20 mouse cellular contexts compared by ENCODE assay signal in the genomic region with DNA sequence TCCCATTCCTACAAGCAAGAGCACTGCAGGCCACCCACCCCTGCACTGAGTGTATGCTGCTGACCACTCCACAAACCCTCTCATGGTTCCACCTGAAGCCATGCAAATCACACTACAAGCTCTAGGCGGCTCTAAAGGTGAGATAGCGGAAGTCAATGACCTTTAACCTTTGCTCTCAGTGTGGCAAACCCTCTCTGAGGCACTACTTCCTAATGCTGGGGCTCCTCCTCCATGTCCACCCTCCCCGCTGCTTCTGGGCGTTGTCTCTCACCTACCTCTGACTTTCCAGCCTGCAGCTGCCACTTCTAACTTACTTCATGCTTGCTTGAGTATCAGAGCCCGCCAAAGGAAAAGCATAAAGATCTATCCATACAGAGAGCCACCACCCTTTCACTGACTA. TPM values are rescaled to one million over a fixed set of nuclear protein-coding genes. Genes with fewer than 3 reads are reported as not detected.
A peak's percentile ranks its signal among the peaks of the same experiment; 100 is the strongest.
DNase-seq lines count a peak whose midpoint lies in the region; ATAC-seq and TF ChIP-seq lines count a peak whose summit lies in the region.
"Had no signal": no experiment of that assay in that cellular context is flagged by ENCODE, and none has a peak within 500 bp of the region (broad histone marks: within the 10 kb centered on the region; RNA-seq: fewer than 3 reads in every experiment).

No protein-coding gene starts in this region.

- no peaks in the 10 kb centered on the region for H3K27me3 ChIP-seq in heart, embryonic 14.5 days (ENCODE audit: control insufficient read depth, insufficient read depth, low read length)
- no peaks in the 10 kb centered on the region for H3K27me3 ChIP-seq in E14TG2a.4 (ENCODE audit: insufficient read depth, low read length)
- no peaks in the 10 kb centered on the region for H3K27me3 ChIP-seq in intestine, postnatal 0 days (replicated peaks; ENCODE audit: control insufficient read depth, insufficient read depth, low read length)
- H3K27me3 ChIP-seq: heart, embryonic 15.5 days; limb, embryonic 15.5 days; neural tube, embryonic 12.5 days had no signal

- TF ChIP-seq CTCF in E14TG2a.4 (conservative IDR thresholded peaks at IDR 0.05; ENCODE audit: low read length): no peak
- TF ChIP-seq CTCF in intestine, postnatal 0 days (IDR thresholded peaks at IDR 0.05; ENCODE audit: low read depth): peak; percentile 43; the same call in 1 of the 2 replicates

- no peak overlapping the region for H3K4me3 ChIP-seq in heart, embryonic 14.5 days (ENCODE audit: control insufficient read depth in 1 of 2, insufficient read depth in 1 of 2, low read depth in 1 of 2, low read length in 2 of 2)
- 0 out of 2 replicates have a peak overlapping the region, but pooled peaks have one; percentile 5 for H3K4me3 ChIP-seq in E14TG2a.4 (replicated peaks; ENCODE audit: low read length)
- no peak overlapping the region for H3K4me3 ChIP-seq in intestine, postnatal 0 days (ENCODE audit: low read depth, low read length)
- H3K4me3 ChIP-seq: erythroblast, embryonic 14.5 days; gastrocnemius, adult 2 months; heart, embryonic 15.5 days; limb, embryonic 15.5 days; neural tube, embryonic 12.5 days had no signal

- DNase-seq in heart, postnatal 36 days: no peak
- DNase-seq in gastrocnemius, postnatal 36 days: no peak
- DNase-seq in layer of hippocampus, adult 8-10 months (ENCODE audit: low spot score in 2 of 2): no peak
- DNase-seq in layer of hippocampus, adult 11-12 months (ENCODE audit: low spot score): no peak
- DNase-seq: adrenal gland, postnatal 14 days; cerebellum, adult 8-10 months; gastrocnemius, adult 2 months; heart, adult 11 months; layer of hippocampus, adult 9-11 months had no signal

- H3K9ac ChIP-seq in heart, embryonic 14.5 days (ENCODE audit: low read length): no peak overlapping the region; the same call in 1 of the 2 replicates
- no peak overlapping the region for H3K9ac ChIP-seq in intestine, postnatal 0 days (ENCODE audit: low read depth, low read length)
- H3K9ac ChIP-seq: heart, embryonic 15.5 days; limb, embryonic 15.5 days; neural tube, embryonic 12.5 days had no signal

- H3K27ac ChIP-seq in heart, embryonic 14.5 days (replicated peaks in 1 of 2; ENCODE audit: control insufficient read depth in 1 of 2, insufficient read depth in 1 of 2, low read depth in 2 of 2, low read length in 2 of 2): no peak overlapping the region
- peak overlapping the region; percentile 70 for H3K27ac ChIP-seq in intestine, postnatal 0 days (ENCODE audit: low read depth, low read length)
- H3K27ac ChIP-seq: gastrocnemius, adult 2 months; heart, embryonic 15.5 days; kidney, postnatal 0 days; limb, embryonic 15.5 days; neural tube, embryonic 12.5 days had no signal

- peaks cover 49% of the 10 kb centered on the region for H3K36me3 ChIP-seq in heart, embryonic 14.5 days (ENCODE audit: control insufficient read depth, insufficient read depth, low read length)
- peaks cover 56% of the 10 kb centered on the region for H3K36me3 ChIP-seq in E14TG2a.4 (ENCODE audit: insufficient read depth, low read length)
- peaks cover 33% of the 10 kb centered on the region for H3K36me3 ChIP-seq in intestine, postnatal 0 days (ENCODE audit: control insufficient read depth, insufficient read depth)

- no peak overlapping the region for H3K4me2 ChIP-seq in heart, embryonic 14.5 days (ENCODE audit: low read length)
- H3K4me2 ChIP-seq in intestine, postnatal 0 days (replicated peaks; ENCODE audit: low read depth): no peak overlapping the region
- H3K4me2 ChIP-seq: heart, embryonic 15.5 days; limb, embryonic 15.5 days; neural tube, embryonic 12.5 days had no signal

- 0 out of 2 replicates have a peak, but pooled peaks have one; percentile 47 for ATAC-seq in heart, embryonic 14.5 days (ENCODE audit: insufficient number of reproducible peaks, insufficient read depth, low FRiP score, low read depth)
- ATAC-seq in intestine, postnatal 0 days: peak; percentile 94
- peak; percentile 80 for ATAC-seq in megakaryocyte, adult 5-6 weeks (ENCODE audit: poor library complexity, severe bottlenecking)
- ATAC-seq: activated CD4-positive, CD25-positive, alpha-beta regulatory T cell, adult 4 months; forebrain, embryonic 16.5 days had no signal

- peaks cover 2 to 18% of the 10 kb centered on the region in 2 experiments; a peak in 3 of 4 replicates for H3K4me1 ChIP-seq in heart, embryonic 14.5 days (ENCODE audit: control insufficient read depth in 2 of 2, insufficient read depth in 2 of 2, low read length in 2 of 2)
- H3K4me1 ChIP-seq in E14TG2a.4 (replicated peaks; ENCODE audit: low read depth, low read length): peaks cover 38% of the 10 kb centered on the region
- peaks cover 6% of the 10 kb centered on the region; the same call in 1 of the 2 replicates for H3K4me1 ChIP-seq in intestine, postnatal 0 days (replicated peaks; ENCODE audit: control insufficient read depth, insufficient read depth, low read length)
- H3K4me1 ChIP-seq: limb, embryonic 15.5 days had no signal

- WGBS in heart, embryonic 14.5 days: 87% methylated on average over 5 of the region's 5 CpGs
- 48% methylated on average over 5 of the region's 5 CpGs for WGBS in intestine, postnatal 0 days

- intact Hi-C loops in heart, postnatal 36 days (cut with DNase I): no loop called here
- intact Hi-C loops in gastrocnemius, postnatal 36 days (cut with DNase I): no loop called here

- 0 out of 2 replicates have a peak, but pooled peaks cover 3% of the 10 kb centered on the region for H3K9me3 ChIP-seq in heart, embryonic 14.5 days (ENCODE audit: control insufficient read depth, low read length)
- no peaks in the 10 kb centered on the region for H3K9me3 ChIP-seq in E14TG2a.4 (ENCODE audit: low read length)
- H3K9me3 ChIP-seq in intestine, postnatal 0 days (ENCODE audit: control insufficient read depth): no peaks in the 10 kb centered on the region
- H3K9me3 ChIP-seq: heart, embryonic 15.5 days; limb, embryonic 15.5 days; neural tube, embryonic 12.5 days had no signal

RNA-seq across cellular contexts. Expression of gene Usp12, which starts 37.5 kb away (rescaled TPM):
- polyA plus RNA-seq in heart, embryonic 14.5 days (2014; fragmentation: Nextera tagmentation; extraction: Ambion mirVana): 8.6 and 8.9 TPM in 2 replicates
- total RNA-seq in heart, postnatal 36 days (2021): 10 to 100 TPM; 15.5 to 17.1 TPM
- polyA plus RNA-seq in intestine, postnatal 0 days (2015; fragmentation: Nextera tagmentation; extraction: Ambion mirVana): 21.7 and 24.0 TPM in 2 replicates
- 36.8 and 41.3 TPM in 2 replicates for total RNA-seq in megakaryocyte, adult 5-6 weeks (2015)
- 50.9 and 55.8 TPM in 2 replicates for total RNA-seq in megakaryocyte, adult 5-6 weeks (2017)
- total RNA-seq in gastrocnemius, postnatal 36 days (2021): 10 to 100 TPM; 15.9 to 16.8 TPM
- total RNA-seq in layer of hippocampus, adult 8-10 months (2022): 10 to 100 TPM; 52.3 to 61.4 (median 57.4) TPM
